Mouse (Mus musculus): ENCODE results near the gene Olfr827. TPM values are rescaled to one million over a fixed set of nuclear protein-coding genes. Genes with fewer than 3 reads are reported as not detected.

Gene Olfr827
- polyA plus RNA-seq (2015; fragmentation: Nextera tagmentation; extraction: Ambion mirVana), result not detected in 2 replicates

GRCm38 (mm10) chr10:130214303-130214702, at the start of gene Olfr827:
TSS of gene Olfr827 (minus strand) at chr10:130214403.
- Histone ChIP-seq H3K27me3 (ENCODE audit: control insufficient read depth, insufficient read depth, low read depth, low read length) (no peaks in the 10 kb centered on the region), H3K9me3 (replicated peaks; ENCODE audit: control insufficient read depth, low read length) (no peaks in the 10 kb centered on the region), H3K4me1 (ENCODE audit: control insufficient read depth, low read depth, low read length) (no peaks in the 10 kb centered on the region), H3K36me3 (ENCODE audit: control insufficient read depth, insufficient read depth) (no peaks in the 10 kb centered on the region), H3K27ac (ENCODE audit: low read length) (no peak within 1 kb of the TSS), H3K4me3 (ENCODE audit: low read depth, low read length) (no peak within 1 kb of the TSS), H3K9ac (ENCODE audit: low read depth, low read length) (no peak within 1 kb of the TSS), H3K4me2 (ENCODE audit: low read depth, low read length) (no peak within 1 kb of the TSS)
- WGBS (ENCODE audit: insufficient replicate concordance), result 60% methylated on average over 1 of the region's 1 CpGs
- no peak for ATAC-seq (ENCODE audit: low read depth)

- no peak for ATAC-seq (ENCODE audit: low read depth)
- Histone ChIP-seq H3K27me3 (ENCODE audit: control insufficient read depth, insufficient read depth, low read depth, low read length) (no peaks in the 10 kb centered on the region), H3K36me3 (ENCODE audit: control insufficient read depth, insufficient read depth) (no peaks in the 10 kb centered on the region), H3K9me3 (replicated peaks; ENCODE audit: control insufficient read depth, low read length) (no peaks in the 10 kb centered on the region), H3K4me1 (ENCODE audit: control insufficient read depth, low read depth, low read length) (no peaks in the 10 kb centered on the region), H3K9ac (ENCODE audit: low read depth, low read length) (no peak overlapping the region), H3K4me3 (ENCODE audit: low read depth, low read length) (no peak overlapping the region), H3K27ac (ENCODE audit: low read length) (no peak overlapping the region), H3K4me2 (ENCODE audit: low read depth, low read length) (no peak overlapping the region)
- 48% methylated on average over 4 of the region's 4 CpGs for WGBS (ENCODE audit: insufficient replicate concordance)
Observed at GRCm38 (mm10) chr10:130263203-130263602, 49.0 kb upstream of the Olfr827 start.

- H3K27me3 ChIP-seq (ENCODE audit: control insufficient read depth, insufficient read depth, low read depth, low read length), result no peaks in the 10 kb centered on the region
- WGBS (ENCODE audit: insufficient replicate concordance), result 55% methylated on average over 1 of the region's 1 CpGs
- H3K4me3 ChIP-seq (ENCODE audit: low read depth, low read length), result no peak overlapping the region
- no peaks in the 10 kb centered on the region for H3K9me3 ChIP-seq (replicated peaks; ENCODE audit: control insufficient read depth, low read length)
- no peaks in the 10 kb centered on the region for H3K36me3 ChIP-seq (ENCODE audit: control insufficient read depth, insufficient read depth)
- no peak for ATAC-seq (ENCODE audit: low read depth)
- no peak overlapping the region for H3K4me2 ChIP-seq (ENCODE audit: low read depth, low read length)
- no peak overlapping the region for H3K9ac ChIP-seq (ENCODE audit: low read depth, low read length)
- no peak overlapping the region for H3K27ac ChIP-seq (ENCODE audit: low read length)
- no peaks in the 10 kb centered on the region for H3K4me1 ChIP-seq (ENCODE audit: control insufficient read depth, low read depth, low read length)
Observed at GRCm38 (mm10) chr10:130259483-130259882, 45.3 kb upstream of the Olfr827 start.

- WGBS (ENCODE audit: insufficient replicate concordance), result 7% methylated on average over 2 of the region's 2 CpGs
- Histone ChIP-seq H3K27me3 (ENCODE audit: control insufficient read depth, insufficient read depth, low read depth, low read length) (no peaks in the 10 kb centered on the region), H3K36me3 (ENCODE audit: control insufficient read depth, insufficient read depth) (no peaks in the 10 kb centered on the region), H3K4me1 (ENCODE audit: control insufficient read depth, low read depth, low read length) (no peaks in the 10 kb centered on the region), H3K4me2 (ENCODE audit: low read depth, low read length) (no peak overlapping the region), H3K4me3 (ENCODE audit: low read depth, low read length) (no peak overlapping the region), H3K9me3 (replicated peaks; ENCODE audit: control insufficient read depth, low read length) (no peaks in the 10 kb centered on the region), H3K27ac (ENCODE audit: low read length) (no peak overlapping the region), H3K9ac (ENCODE audit: low read depth, low read length) (no peak overlapping the region)
- no peak for ATAC-seq (ENCODE audit: low read depth)
Observed at GRCm38 (mm10) chr10:130244271-130244670, 30.1 kb upstream of the Olfr827 start.

- Histone ChIP-seq H3K9ac (ENCODE audit: low read depth, low read length) (no peak overlapping the region), H3K4me3 (ENCODE audit: low read depth, low read length) (no peak overlapping the region), H3K9me3 (replicated peaks; ENCODE audit: control insufficient read depth, low read length) (no peaks in the 10 kb centered on the region), H3K36me3 (ENCODE audit: control insufficient read depth, insufficient read depth) (no peaks in the 10 kb centered on the region), H3K4me2 (ENCODE audit: low read depth, low read length) (no peak overlapping the region), H3K27ac (ENCODE audit: low read length) (no peak overlapping the region), H3K4me1 (ENCODE audit: control insufficient read depth, low read depth, low read length) (no peaks in the 10 kb centered on the region), H3K27me3 (ENCODE audit: control insufficient read depth, insufficient read depth, low read depth, low read length) (no peaks in the 10 kb centered on the region)
- ATAC-seq (ENCODE audit: low read depth), result no peak
- WGBS (ENCODE audit: insufficient replicate concordance), result 58% methylated on average over 2 of the region's 2 CpGs
Observed at GRCm38 (mm10) chr10:130238318-130239209, 24.4 kb upstream of the Olfr827 start.

- ATAC-seq (ENCODE audit: low read depth), result no peak
- no peaks in the 10 kb centered on the region for H3K27me3 ChIP-seq (ENCODE audit: control insufficient read depth, insufficient read depth, low read depth, low read length)
- no peaks in the 10 kb centered on the region for H3K36me3 ChIP-seq (ENCODE audit: control insufficient read depth, insufficient read depth)
- H3K4me2 ChIP-seq (ENCODE audit: low read depth, low read length), result no peak overlapping the region
- no peak overlapping the region for H3K9ac ChIP-seq (ENCODE audit: low read depth, low read length)
- no peaks in the 10 kb centered on the region for H3K9me3 ChIP-seq (replicated peaks; ENCODE audit: control insufficient read depth, low read length)
- WGBS (ENCODE audit: insufficient replicate concordance), result 18% methylated on average over 1 of the region's 1 CpGs
- H3K4me1 ChIP-seq (ENCODE audit: control insufficient read depth, low read depth, low read length), result no peaks in the 10 kb centered on the region
- no peak overlapping the region for H3K4me3 ChIP-seq (ENCODE audit: low read depth, low read length)
- H3K27ac ChIP-seq (ENCODE audit: low read length), result no peak overlapping the region
Observed at GRCm38 (mm10) chr10:130234576-130234975, 20.4 kb upstream of the Olfr827 start.

GRCm38 (mm10) chr10:130232117-130232516, 17.9 kb upstream of the Olfr827 start:
- ATAC-seq (ENCODE audit: low read depth), result no peak
- Histone ChIP-seq H3K4me2 (ENCODE audit: low read depth, low read length) (no peak overlapping the region), H3K9me3 (replicated peaks; ENCODE audit: control insufficient read depth, low read length) (no peaks in the 10 kb centered on the region), H3K27ac (ENCODE audit: low read length) (no peak overlapping the region), H3K9ac (ENCODE audit: low read depth, low read length) (no peak overlapping the region), H3K4me3 (ENCODE audit: low read depth, low read length) (no peak overlapping the region), H3K4me1 (ENCODE audit: control insufficient read depth, low read depth, low read length) (no peaks in the 10 kb centered on the region), H3K27me3 (ENCODE audit: control insufficient read depth, insufficient read depth, low read depth, low read length) (no peaks in the 10 kb centered on the region), H3K36me3 (ENCODE audit: control insufficient read depth, insufficient read depth) (no peaks in the 10 kb centered on the region)
- WGBS (ENCODE audit: insufficient replicate concordance), result 50% methylated on average over 1 of the region's 1 CpGs

GRCm38 (mm10) chr10:130229584-130229983, 15.4 kb upstream of the Olfr827 start:
- Histone ChIP-seq H3K27me3 (ENCODE audit: control insufficient read depth, insufficient read depth, low read depth, low read length) (no peaks in the 10 kb centered on the region), H3K9ac (ENCODE audit: low read depth, low read length) (no peak overlapping the region), H3K9me3 (replicated peaks; ENCODE audit: control insufficient read depth, low read length) (no peaks in the 10 kb centered on the region), H3K4me1 (ENCODE audit: control insufficient read depth, low read depth, low read length) (no peaks in the 10 kb centered on the region), H3K4me3 (ENCODE audit: low read depth, low read length) (no peak overlapping the region), H3K4me2 (ENCODE audit: low read depth, low read length) (no peak overlapping the region), H3K27ac (ENCODE audit: low read length) (no peak overlapping the region), H3K36me3 (ENCODE audit: control insufficient read depth, insufficient read depth) (no peaks in the 10 kb centered on the region)
- 62% methylated on average over 5 of the region's 5 CpGs for WGBS (ENCODE audit: insufficient replicate concordance)
- ATAC-seq (ENCODE audit: low read depth), result no peak

GRCm38 (mm10) chr10:130228246-130228645, 14.0 kb upstream of the Olfr827 start:
- no peak overlapping the region for H3K4me3 ChIP-seq (ENCODE audit: low read depth, low read length)
- no peak overlapping the region for H3K27ac ChIP-seq (ENCODE audit: low read length)
- H3K9ac ChIP-seq (ENCODE audit: low read depth, low read length), result no peak overlapping the region
- no peak for ATAC-seq (ENCODE audit: low read depth)
- H3K27me3 ChIP-seq (ENCODE audit: control insufficient read depth, insufficient read depth, low read depth, low read length), result no peaks in the 10 kb centered on the region
- WGBS (ENCODE audit: insufficient replicate concordance), result 0% methylated on average over 1 of the region's 1 CpGs
- no peaks in the 10 kb centered on the region for H3K36me3 ChIP-seq (ENCODE audit: control insufficient read depth, insufficient read depth)
- H3K9me3 ChIP-seq (replicated peaks; ENCODE audit: control insufficient read depth, low read length), result no peaks in the 10 kb centered on the region
- H3K4me1 ChIP-seq (ENCODE audit: control insufficient read depth, low read depth, low read length), result no peaks in the 10 kb centered on the region
- no peak overlapping the region for H3K4me2 ChIP-seq (ENCODE audit: low read depth, low read length)
